Mouse (Mus musculus) lung, postnatal 0 days (tissue): ENCODE measurements around the gene Ect2. TPM values are rescaled to one million over a fixed set of nuclear protein-coding genes. Genes with fewer than 3 reads are reported as not detected.

Experiments
- ATAC-seq: fragments of 200-750 bp; cut with Nextera tagmentation; 2 replicates; pipeline ENCODE4 v1.8.0; 2017; ENCODE audit warnings: moderate library complexity
- DNase-seq: peaks from one replicate; pipeline ENCODE4 v3.0.0-alpha.2; 2016; ENCODE audit warnings: low spot score
- H3K27ac ChIP-seq: fragments of 300-500 bp; sonication (generic); 2 replicates; pipeline ENCODE4 v1.5.1; 2014; ENCODE audit warnings: antibody characterized with exemption, mild to moderate bottlenecking, low read length, mixed read lengths
- H3K27me3 ChIP-seq: fragments of 300-500 bp; sonication (generic); replicated peaks from 2 replicates; pipeline ENCODE4 v1.6.1; 2014; ENCODE audit warnings: low read length, mixed read lengths; ENCODE audit not compliant: insufficient read depth
- H3K36me3 ChIP-seq: fragments of 300-500 bp; sonication (generic); 2 replicates; pipeline ENCODE4 v1.6.1; 2014; ENCODE audit warnings: low read length, mixed read lengths; ENCODE audit not compliant: insufficient read depth
- H3K4me1 ChIP-seq: fragments of 300-500 bp; sonication (generic); 2 replicates; pipeline ENCODE4 v1.6.1; 2014; ENCODE audit warnings: antibody characterized with exemption, low read depth, low read length, mixed read lengths; ENCODE audit not compliant: insufficient read depth
- H3K4me2 ChIP-seq: fragments of 300-500 bp; sonication (generic); replicated peaks from 2 replicates; pipeline ENCODE4 v1.6.1; 2014; ENCODE audit warnings: low read depth, mild to moderate bottlenecking, low read length, moderate library complexity, mixed read lengths
- H3K4me3 ChIP-seq: fragments of 300-500 bp; sonication (generic); 2 replicates; pipeline ENCODE4 v1.5.1; 2014; ENCODE audit warnings: low read depth, low read length
- H3K9ac ChIP-seq: fragments of 300-500 bp; sonication (generic); replicated peaks from 2 replicates; pipeline ENCODE4 v1.6.1; 2014; ENCODE audit warnings: low read depth, mild to moderate bottlenecking
- H3K9me3 ChIP-seq: fragments of 300-500 bp; sonication (generic); 2 replicates; pipeline ENCODE4 v1.6.1; 2016; ENCODE audit warnings: low read length, mixed read lengths
- CTCF ChIP-seq: IDR thresholded peaks from 2 replicates; pipeline ENCODE4 v1.5.1; 2016; ENCODE audit warnings: antibody characterized with exemption, mild to moderate bottlenecking
- EP300 ChIP-seq: IDR thresholded peaks from 2 replicates; pipeline ENCODE4 v1.6.1; 2016; ENCODE audit warnings: antibody characterized with exemption, mild to moderate bottlenecking, control low read depth
- WGBS: fragments of 180-500 bp; shearing (Covaris S2); extraction: QIAGEN DNeasy Blood & Tissue Kit; methylation state at CpG from one replicate; pipeline ENCODE4 v1.1.7; 2014; 5-methylcytosine and 5-hydroxymethylcytosine counted together
- polyA plus RNA-seq: library from polyadenylated mRNA; unstranded; fragments of >200 nt; fragmentation: Nextera tagmentation; extraction: Ambion mirVana; gene quantifications from 2 replicates; pipeline ENCODE4 v1.2.1, GENCODE M21; 2015

The Ect2 gene
- polyA plus RNA-seq, 1 experiment from 2014 or later: 4.6 TPM

DNA sequence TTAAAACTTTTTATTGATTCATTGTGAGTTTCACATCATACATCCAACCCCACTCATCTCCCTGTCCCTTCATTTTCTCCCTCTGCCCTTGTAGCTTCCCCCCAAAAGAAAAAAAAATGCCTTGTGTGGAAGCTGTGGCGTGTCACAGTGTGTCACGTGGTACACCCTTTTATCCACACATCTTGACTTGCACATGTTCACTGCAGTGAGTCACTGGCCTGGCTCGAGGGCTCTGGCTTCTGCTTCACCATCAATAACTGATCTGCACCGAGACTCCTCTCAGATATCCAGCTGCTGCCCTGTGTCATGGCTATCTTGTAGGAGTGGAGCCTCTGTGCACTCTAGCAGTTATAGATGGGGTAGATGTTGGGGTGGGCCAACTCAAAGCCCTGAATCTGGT is 41.5 kb upstream of the Ect2 start:
- TF ChIP-seq EP300 (no peak), CTCF (no peak)
- 72% methylated on average over 4 of the region's 4 CpGs for WGBS
- no peak overlapping the region for H3K27ac ChIP-seq
- no peaks in the 10 kb centered on the region for H3K27me3 ChIP-seq
- ATAC-seq (no peak), DNase-seq (no peak)
- no peaks in the 10 kb centered on the region; the same call in 1 of the 2 replicates for H3K4me1 ChIP-seq
- no peak overlapping the region for H3K9ac ChIP-seq
- no peak overlapping the region for H3K4me3 ChIP-seq
- no peaks in the 10 kb centered on the region for H3K9me3 ChIP-seq
- H3K4me2 ChIP-seq: no peak overlapping the region
- no peaks in the 10 kb centered on the region for H3K36me3 ChIP-seq

DNA sequence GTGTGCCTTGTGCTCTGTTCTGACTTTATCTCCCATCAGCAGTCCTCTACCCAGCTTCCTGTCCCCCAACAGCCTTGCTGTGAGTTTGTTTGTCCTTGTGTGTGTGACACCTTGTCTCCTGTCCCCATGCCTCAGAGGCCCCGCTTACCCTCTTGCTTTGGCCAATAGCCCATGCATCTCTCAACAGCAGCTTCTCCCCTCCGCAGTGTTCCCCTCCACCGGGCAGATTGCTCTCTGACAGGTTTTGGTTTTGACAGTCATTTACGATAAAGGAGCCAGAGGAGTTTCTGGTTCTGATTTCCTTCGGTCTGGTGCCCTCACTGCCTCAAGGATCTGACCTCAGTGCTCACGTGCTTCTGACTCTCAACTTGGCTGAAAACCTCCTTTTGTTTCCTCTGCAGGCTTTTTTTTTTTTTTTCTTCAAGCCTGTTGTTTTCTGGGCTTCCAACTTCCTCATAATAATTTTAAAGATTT is 40.2 kb upstream of the Ect2 start:
- Histone ChIP-seq H3K4me2 (no peak overlapping the region), H3K9me3 (no peaks in the 10 kb centered on the region), H3K27ac (peak overlapping the region; percentile 64), H3K4me3 (no peak overlapping the region), H3K36me3 (no peaks in the 10 kb centered on the region), H3K9ac (no peak overlapping the region), H3K27me3 (no peaks in the 10 kb centered on the region), H3K4me1 (no peaks in the 10 kb centered on the region; the same call in 1 of the 2 replicates)
- TF ChIP-seq CTCF: no peak
- no peak; the same call in 1 of the 2 replicates for TF ChIP-seq EP300
- DNase-seq (peak; percentile 55), ATAC-seq (peak; percentile 53)
- WGBS: 23% methylated on average over 6 of the region's 6 CpGs

DNA sequence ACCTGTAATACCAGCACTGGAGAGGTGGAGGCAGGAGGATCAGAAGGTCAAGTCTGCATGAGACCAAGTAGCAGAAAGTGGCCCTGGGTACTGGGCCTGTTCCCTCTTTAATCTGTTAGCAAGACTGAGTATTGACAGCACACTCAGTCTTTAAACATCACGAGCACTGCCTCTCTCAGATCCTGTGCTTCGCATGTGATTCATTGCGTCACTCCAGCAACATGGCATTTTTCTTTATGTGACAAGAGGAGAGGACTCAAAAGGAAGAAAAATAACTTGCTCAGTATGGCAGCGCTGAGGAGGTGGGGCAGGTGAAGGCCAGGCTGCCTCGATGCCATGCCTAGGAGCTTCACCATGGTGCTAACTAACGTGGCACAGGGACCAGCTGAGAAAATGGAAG is 38.2 kb upstream of the Ect2 start:
- peak; percentile 44 for ATAC-seq
- no peak overlapping the region for H3K9ac ChIP-seq
- no peak overlapping the region for H3K4me3 ChIP-seq
- no peaks in the 10 kb centered on the region for H3K9me3 ChIP-seq
- H3K36me3 ChIP-seq: no peaks in the 10 kb centered on the region
- TF ChIP-seq EP300 (peak; percentile 64; the same call in 1 of the 2 replicates), CTCF (no peak)
- H3K27me3 ChIP-seq: no peaks in the 10 kb centered on the region
- peak overlapping the region; percentile 9; the same call in 1 of the 2 replicates for H3K27ac ChIP-seq
- DNase-seq: peak; percentile 54
- 70% methylated on average over 6 of the region's 6 CpGs for WGBS
- H3K4me2 ChIP-seq: no peak overlapping the region
- H3K4me1 ChIP-seq: no peaks in the 10 kb centered on the region; the same call in 1 of the 2 replicates

DNA sequence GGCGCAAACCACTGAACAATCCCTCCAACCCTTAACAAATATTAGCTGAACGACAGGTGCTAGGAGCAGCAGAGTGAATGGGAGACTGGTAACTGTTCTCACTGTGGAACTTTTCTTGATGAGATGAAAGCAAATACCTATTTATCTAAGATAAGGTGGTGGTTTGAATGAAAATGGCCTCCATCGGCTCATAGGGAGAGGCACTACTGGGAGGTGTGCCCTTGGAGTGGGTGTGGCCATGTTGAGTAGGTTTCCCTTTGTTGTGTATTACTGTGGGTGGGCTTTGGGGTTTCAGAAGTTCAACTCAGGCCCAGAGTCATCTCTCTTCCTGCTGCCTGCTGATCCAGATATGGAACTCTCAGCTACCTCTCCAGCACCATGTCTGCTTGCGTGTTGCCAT is 37.2 kb upstream of the Ect2 start:
- no peak overlapping the region for H3K4me3 ChIP-seq
- no peaks in the 10 kb centered on the region for H3K36me3 ChIP-seq
- no peak overlapping the region for H3K4me2 ChIP-seq
- DNase-seq (no peak), ATAC-seq (no peak)
- H3K9me3 ChIP-seq: no peaks in the 10 kb centered on the region
- H3K27ac ChIP-seq: no peak overlapping the region
- WGBS: 70% methylated on average over 4 of the region's 4 CpGs
- no peak overlapping the region for H3K9ac ChIP-seq
- no peaks in the 10 kb centered on the region; the same call in 1 of the 2 replicates for H3K4me1 ChIP-seq
- H3K27me3 ChIP-seq: no peaks in the 10 kb centered on the region
- no peak for TF ChIP-seq EP300
- TF ChIP-seq CTCF: no peak

DNA sequence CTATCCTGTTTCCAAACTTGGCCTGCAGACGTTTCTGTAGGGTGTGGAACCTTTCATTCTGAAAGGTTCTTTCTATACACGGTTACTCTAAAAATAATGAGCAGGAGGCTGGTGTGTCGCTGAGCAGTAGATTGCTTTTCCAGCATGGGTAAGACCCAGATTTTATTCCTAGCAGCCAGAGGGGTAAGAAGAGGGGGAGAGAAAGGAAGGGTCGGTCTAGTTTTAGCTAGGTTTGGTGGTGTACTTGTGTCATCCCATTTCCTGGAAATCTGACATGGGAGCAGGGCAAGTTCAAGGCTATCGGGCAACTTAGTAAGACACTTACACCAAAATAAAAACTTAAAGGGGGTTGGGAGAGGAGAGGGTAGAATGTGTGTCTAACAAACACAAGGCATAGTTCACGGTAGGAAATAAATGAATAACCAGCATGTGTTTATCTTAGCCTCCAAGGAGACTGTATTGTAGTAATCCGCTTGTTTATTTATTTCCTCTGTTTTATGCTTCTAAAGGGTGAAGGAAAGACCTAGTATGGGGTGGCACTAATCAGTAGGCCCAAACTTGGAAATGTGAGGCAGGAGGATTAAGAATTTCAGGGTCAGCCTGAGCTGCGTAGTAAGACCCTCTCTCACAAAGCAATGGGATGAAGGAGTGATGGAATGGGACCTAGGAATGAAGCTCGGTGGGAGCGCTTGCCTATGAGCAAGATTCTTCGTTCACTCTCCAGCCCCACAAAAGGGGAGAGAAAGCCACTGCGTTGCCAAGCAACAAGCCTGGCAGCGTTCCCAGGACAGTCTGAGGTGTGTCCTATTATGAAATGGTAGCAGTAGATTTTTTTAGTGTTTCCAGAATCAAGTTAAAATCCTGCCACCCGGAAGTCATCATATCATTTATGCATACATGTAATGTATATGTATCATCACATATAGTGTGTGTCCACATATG is 35.9 kb upstream of the Ect2 start:
- H3K4me1 ChIP-seq: no peaks in the 10 kb centered on the region; the same call in 1 of the 2 replicates
- no peak overlapping the region for H3K27ac ChIP-seq
- no peaks in the 10 kb centered on the region for H3K27me3 ChIP-seq
- H3K4me3 ChIP-seq: no peak overlapping the region
- WGBS: 46% methylated on average over 14 of the region's 14 CpGs
- no peak overlapping the region for H3K9ac ChIP-seq
- H3K36me3 ChIP-seq: no peaks in the 10 kb centered on the region
- no peak overlapping the region for H3K4me2 ChIP-seq
- H3K9me3 ChIP-seq: no peaks in the 10 kb centered on the region
- TF ChIP-seq CTCF: no peak
- TF ChIP-seq EP300: no peak
- ATAC-seq: peak; percentile 42; the same call in 1 of the 2 replicates
- peak; percentile 78 for DNase-seq

DNA sequence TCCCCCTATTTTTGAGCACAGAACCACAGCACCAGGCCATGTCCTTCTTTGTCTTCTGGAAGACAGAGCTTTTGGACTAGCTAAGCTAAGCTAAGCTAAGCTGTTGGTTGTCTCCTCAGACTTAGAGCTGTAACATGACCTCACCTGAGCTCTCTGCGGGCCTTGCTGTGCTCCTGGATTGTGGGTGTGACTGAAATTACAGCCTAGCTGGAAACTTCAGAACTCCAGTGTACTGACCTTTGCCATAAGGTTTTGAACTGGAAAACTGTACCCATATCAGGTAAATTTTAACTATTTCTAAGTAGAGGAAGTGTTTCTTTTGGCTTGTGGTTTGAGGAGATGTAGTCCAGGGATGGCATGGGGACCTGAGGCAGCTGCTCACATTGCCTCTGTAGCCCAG is 34.7 kb upstream of the Ect2 start:
- DNase-seq (no peak), ATAC-seq (no peak)
- no peak overlapping the region for H3K4me2 ChIP-seq
- 66% methylated on average over 1 of the region's 1 CpGs for WGBS
- H3K9ac ChIP-seq: no peak overlapping the region
- no peak overlapping the region for H3K4me3 ChIP-seq
- no peaks in the 10 kb centered on the region; the same call in 1 of the 2 replicates for H3K4me1 ChIP-seq
- no peaks in the 10 kb centered on the region for H3K9me3 ChIP-seq
- TF ChIP-seq CTCF: no peak
- no peak for TF ChIP-seq EP300
- H3K27ac ChIP-seq: no peak overlapping the region
- H3K27me3 ChIP-seq: no peaks in the 10 kb centered on the region
- H3K36me3 ChIP-seq: no peaks in the 10 kb centered on the region
